Mouse (Mus musculus): ENCODE data around the gene Map3k6. TPM values are rescaled to one million over a fixed set of nuclear protein-coding genes. Genes with fewer than 3 reads are reported as not detected.
A peak's percentile ranks its signal among the peaks of the same experiment; 100 is the strongest.

The Map3k6 gene
- polyA plus RNA-seq, 2 experiments: 7.5 to 10.4 TPM

GRCm38 (mm10) chr4:133213661-133214060, 27.0 kb upstream of the Map3k6 start:
- no peak for TF ChIP-seq POLR2A (IDR thresholded peaks at IDR 0.05; ENCODE audit: borderline replicate concordance, extremely low read depth, insufficient read depth, insufficient read length)
- H3K27ac ChIP-seq (replicated peaks; ENCODE audit: low read depth, low read length): no peak overlapping the region
- H3K36me3 ChIP-seq (ENCODE audit: control insufficient read depth, insufficient read depth, low read length): no peaks in the 10 kb centered on the region
- no peak overlapping the region for H3K4me3 ChIP-seq (replicated peaks; ENCODE audit: low read length)
- H3K4me2 ChIP-seq (replicated peaks; ENCODE audit: low read depth, low read length, severe bottlenecking): peak overlapping the region; percentile 99
- ATAC-seq (ENCODE audit: low FRiP score, low read depth) (no peak), DNase-seq (ENCODE audit: low spot score) (no peak)
- peaks cover 18% of the 10 kb centered on the region for H3K27me3 ChIP-seq (ENCODE audit: control insufficient read depth, insufficient read depth, low read length)
- WGBS: 16% methylated on average over 10 of the region's 10 CpGs
- H3K9me3 ChIP-seq (ENCODE audit: control insufficient read depth, low read length): no peaks in the 10 kb centered on the region
- peaks cover 21% of the 10 kb centered on the region for H3K4me1 ChIP-seq (ENCODE audit: control insufficient read depth, insufficient read depth, low read length)
- H3K9ac ChIP-seq (ENCODE audit: low read depth, low read length, severe bottlenecking): no peak overlapping the region

DNA sequence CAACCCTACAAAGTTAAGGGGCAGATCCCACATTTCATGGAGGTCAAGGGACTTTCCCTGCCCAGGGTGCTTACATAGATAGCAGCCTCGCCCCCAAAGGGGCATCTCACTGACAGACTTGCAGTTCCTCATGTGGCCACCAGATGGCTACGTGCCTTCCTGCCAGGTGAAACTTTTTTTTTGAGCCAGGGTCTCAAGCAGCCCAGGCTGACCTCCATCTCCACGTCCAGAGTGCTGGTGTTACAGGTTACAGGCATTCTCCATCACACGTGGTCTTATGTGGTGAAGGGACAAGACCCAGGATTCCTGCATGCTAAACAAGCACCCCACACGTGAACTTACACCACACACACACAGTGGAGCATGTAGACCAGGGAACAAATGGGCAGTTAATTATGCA, 23.0 kb upstream of the Map3k6 start:
- peaks cover 16% of the 10 kb centered on the region for H3K27me3 ChIP-seq (ENCODE audit: control insufficient read depth, insufficient read depth, low read length)
- no peaks in the 10 kb centered on the region for H3K9me3 ChIP-seq (ENCODE audit: control insufficient read depth, low read length)
- H3K27ac ChIP-seq (replicated peaks; ENCODE audit: low read depth, low read length): no peak overlapping the region
- no peak overlapping the region for H3K4me3 ChIP-seq (replicated peaks; ENCODE audit: low read length)
- peaks cover 20% of the 10 kb centered on the region for H3K4me1 ChIP-seq (ENCODE audit: control insufficient read depth, insufficient read depth, low read length)
- H3K9ac ChIP-seq (ENCODE audit: low read depth, low read length, severe bottlenecking): no peak overlapping the region
- no peak overlapping the region for H3K4me2 ChIP-seq (replicated peaks; ENCODE audit: low read depth, low read length, severe bottlenecking)
- 1% methylated on average over 5 of the region's 5 CpGs for whole genome bisulfite sequencing
- DNase-seq (ENCODE audit: low spot score) (peak; percentile 61), ATAC-seq (ENCODE audit: low FRiP score, low read depth) (no peak)
- no peak for TF ChIP-seq POLR2A (IDR thresholded peaks at IDR 0.05; ENCODE audit: borderline replicate concordance, extremely low read depth, insufficient read depth, insufficient read length)
- no peaks in the 10 kb centered on the region for H3K36me3 ChIP-seq (ENCODE audit: control insufficient read depth, insufficient read depth, low read length)

- Histone ChIP-seq H3K27ac (replicated peaks; ENCODE audit: low read depth, low read length) (no peak overlapping the region), H3K4me1 (ENCODE audit: control insufficient read depth, insufficient read depth, low read length) (peaks cover 9% of the 10 kb centered on the region; the same call in 1 of the 2 replicates), H3K27me3 (ENCODE audit: control insufficient read depth, insufficient read depth, low read length) (0 out of 2 replicates have a peak, but pooled peaks cover 5% of the 10 kb centered on the region), H3K4me2 (replicated peaks; ENCODE audit: low read depth, low read length, severe bottlenecking) (no peak overlapping the region), H3K36me3 (ENCODE audit: control insufficient read depth, insufficient read depth, low read length) (no peaks in the 10 kb centered on the region), H3K9ac (ENCODE audit: low read depth, low read length, severe bottlenecking) (no peak overlapping the region), H3K4me3 (replicated peaks; ENCODE audit: low read length) (no peak overlapping the region), H3K9me3 (ENCODE audit: control insufficient read depth, low read length) (no peaks in the 10 kb centered on the region)
- no peak for TF ChIP-seq POLR2A (IDR thresholded peaks at IDR 0.05; ENCODE audit: borderline replicate concordance, extremely low read depth, insufficient read depth, insufficient read length)
- DNase-seq (ENCODE audit: low spot score) (no peak), ATAC-seq (ENCODE audit: low FRiP score, low read depth) (no peak)
- WGBS: 87% methylated on average over 3 of the region's 3 CpGs
Measured at GRCm38 (mm10) chr4:133218745-133219144, 21.9 kb upstream of the Map3k6 start.

DNA sequence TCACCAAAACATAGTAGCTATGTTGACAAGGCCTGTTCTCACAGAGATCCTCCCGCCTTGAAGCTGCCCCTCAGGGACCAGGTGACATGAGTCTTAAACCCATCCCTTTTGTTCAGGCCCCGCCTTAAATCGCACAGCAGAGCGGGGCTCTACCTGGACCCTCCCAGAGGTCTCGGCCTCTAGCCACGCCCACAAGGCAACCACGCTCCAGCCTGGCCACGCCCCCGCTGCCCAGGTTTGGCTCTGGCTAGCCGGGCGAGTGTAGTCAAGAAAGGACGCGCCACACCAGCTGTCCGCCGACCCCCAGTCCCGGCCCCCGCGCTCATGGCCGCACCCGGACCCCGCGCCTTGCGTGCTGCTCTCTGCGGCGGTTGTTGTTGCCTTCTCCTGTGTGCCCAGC, 20.0 kb upstream of the Map3k6 start:
- H3K27me3 ChIP-seq (ENCODE audit: control insufficient read depth, insufficient read depth, low read length): no peaks in the 10 kb centered on the region
- WGBS: 4% methylated on average over 25 of the region's 25 CpGs
- H3K4me1 ChIP-seq (ENCODE audit: control insufficient read depth, insufficient read depth, low read length): peaks cover 9% of the 10 kb centered on the region; the same call in 1 of the 2 replicates
- H3K4me3 ChIP-seq (replicated peaks; ENCODE audit: low read length): peak overlapping the region; percentile 34
- H3K4me2 ChIP-seq (replicated peaks; ENCODE audit: low read depth, low read length, severe bottlenecking): peak overlapping the region; percentile 71
- ATAC-seq (ENCODE audit: low FRiP score, low read depth): no peak
- H3K9me3 ChIP-seq (ENCODE audit: control insufficient read depth, low read length): no peaks in the 10 kb centered on the region
- no peak overlapping the region for H3K27ac ChIP-seq (replicated peaks; ENCODE audit: low read depth, low read length)
- no peaks in the 10 kb centered on the region for H3K36me3 ChIP-seq (ENCODE audit: control insufficient read depth, insufficient read depth, low read length)
- TF ChIP-seq POLR2A (IDR thresholded peaks at IDR 0.05; ENCODE audit: borderline replicate concordance, extremely low read depth, insufficient read depth, insufficient read length): no peak
- no peak for DNase-seq (ENCODE audit: low spot score)
- peak overlapping the region; percentile 55 for H3K9ac ChIP-seq (ENCODE audit: low read depth, low read length, severe bottlenecking)

DNA sequence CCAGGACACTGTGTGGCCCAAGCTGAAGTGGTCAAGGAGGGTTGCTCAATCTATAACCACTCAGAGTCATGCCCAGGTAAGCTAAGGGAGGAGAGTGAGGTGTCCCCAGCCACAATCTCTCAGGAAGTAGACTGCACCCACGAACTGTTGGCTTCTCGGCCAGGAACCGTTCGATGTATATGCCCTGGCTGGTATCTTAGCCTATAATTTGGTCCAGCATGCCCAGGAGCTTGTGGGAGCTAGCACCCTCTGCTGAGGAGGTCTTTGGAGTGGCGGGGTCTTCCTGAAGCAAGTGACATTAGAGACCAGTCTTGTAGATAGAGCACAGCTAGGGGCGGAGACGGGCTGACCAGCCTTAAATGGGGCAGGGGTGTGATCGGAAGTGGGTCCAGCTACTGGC, 18.9 kb upstream of the Map3k6 start:
- no peak overlapping the region for H3K4me3 ChIP-seq (replicated peaks; ENCODE audit: low read length)
- no peak overlapping the region for H3K27ac ChIP-seq (replicated peaks; ENCODE audit: low read depth, low read length)
- no peaks in the 10 kb centered on the region for H3K9me3 ChIP-seq (ENCODE audit: control insufficient read depth, low read length)
- no peak overlapping the region for H3K9ac ChIP-seq (ENCODE audit: low read depth, low read length, severe bottlenecking)
- TF ChIP-seq POLR2A (IDR thresholded peaks at IDR 0.05; ENCODE audit: borderline replicate concordance, extremely low read depth, insufficient read depth, insufficient read length): no peak
- 86% methylated on average over 8 of the region's 8 CpGs for WGBS
- no peaks in the 10 kb centered on the region for H3K27me3 ChIP-seq (ENCODE audit: control insufficient read depth, insufficient read depth, low read length)
- no peaks in the 10 kb centered on the region for H3K36me3 ChIP-seq (ENCODE audit: control insufficient read depth, insufficient read depth, low read length)
- H3K4me2 ChIP-seq (replicated peaks; ENCODE audit: low read depth, low read length, severe bottlenecking): no peak overlapping the region
- H3K4me1 ChIP-seq (ENCODE audit: control insufficient read depth, insufficient read depth, low read length): peaks cover 9% of the 10 kb centered on the region; the same call in 1 of the 2 replicates
- DNase-seq (ENCODE audit: low spot score): no peak
- no peak for ATAC-seq (ENCODE audit: low FRiP score, low read depth)

DNA sequence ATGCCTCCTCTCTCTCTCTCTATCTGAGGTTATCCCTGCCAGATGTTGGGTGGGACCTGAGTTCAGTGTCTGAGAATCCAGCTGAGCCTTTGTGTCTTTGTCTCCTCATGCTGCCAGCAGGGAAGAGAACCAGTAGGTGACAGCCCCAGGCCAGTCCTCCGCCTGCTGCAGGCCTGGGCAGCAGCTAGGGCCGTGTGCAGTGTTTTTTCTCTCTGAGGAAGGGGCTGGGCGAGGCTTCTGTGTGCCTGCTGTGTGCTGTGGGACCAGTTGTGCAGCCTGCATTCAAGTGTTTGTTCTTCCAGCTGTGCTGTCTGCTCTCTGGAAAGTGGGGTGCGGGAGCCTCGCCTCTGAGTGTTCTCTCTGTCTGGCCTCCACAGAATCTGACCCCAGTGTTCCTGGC, 16.7 kb upstream of the Map3k6 start:
- Histone ChIP-seq H3K4me2 (replicated peaks; ENCODE audit: low read depth, low read length, severe bottlenecking) (no peak overlapping the region), H3K36me3 (ENCODE audit: control insufficient read depth, insufficient read depth, low read length) (no peaks in the 10 kb centered on the region), H3K9ac (ENCODE audit: low read depth, low read length, severe bottlenecking) (no peak overlapping the region), H3K9me3 (ENCODE audit: control insufficient read depth, low read length) (no peaks in the 10 kb centered on the region), H3K4me3 (replicated peaks; ENCODE audit: low read length) (no peak overlapping the region), H3K27ac (replicated peaks; ENCODE audit: low read depth, low read length) (no peak overlapping the region), H3K4me1 (ENCODE audit: control insufficient read depth, insufficient read depth, low read length) (peaks cover 9% of the 10 kb centered on the region; the same call in 1 of the 2 replicates), H3K27me3 (ENCODE audit: control insufficient read depth, insufficient read depth, low read length) (no peaks in the 10 kb centered on the region)
- no peak for ATAC-seq (ENCODE audit: low FRiP score, low read depth)
- DNase-seq (ENCODE audit: low spot score): no peak
- no peak for TF ChIP-seq POLR2A (IDR thresholded peaks at IDR 0.05; ENCODE audit: borderline replicate concordance, extremely low read depth, insufficient read depth, insufficient read length)
- WGBS: 40% methylated on average over 5 of the region's 5 CpGs
